Mouse (Mus musculus) adrenal gland, postnatal 10 days (tissue): Measurements from ENCODE around the gene Abca4. TPM values are rescaled to one million over a fixed set of nuclear protein-coding genes. Genes with fewer than 3 reads are reported as not detected.
A peak's percentile ranks its signal among the peaks of the same experiment; 100 is the strongest.

ENCODE experiments used
- DNase-seq: peaks from one replicate; pipeline ENCODE4 v3.0.0; 2021; ENCODE audit warnings: mixed read lengths
- total RNA-seq, 2 experiments: library from RNA; stranded (reverse); gene quantifications; 2 replicates each; pipeline ENCODE4 v1.2.3; 2021

Abca4 gene
- total RNA-seq, 2 experiments from 2014 or later: 1.8 to 2.7 TPM

DNA sequence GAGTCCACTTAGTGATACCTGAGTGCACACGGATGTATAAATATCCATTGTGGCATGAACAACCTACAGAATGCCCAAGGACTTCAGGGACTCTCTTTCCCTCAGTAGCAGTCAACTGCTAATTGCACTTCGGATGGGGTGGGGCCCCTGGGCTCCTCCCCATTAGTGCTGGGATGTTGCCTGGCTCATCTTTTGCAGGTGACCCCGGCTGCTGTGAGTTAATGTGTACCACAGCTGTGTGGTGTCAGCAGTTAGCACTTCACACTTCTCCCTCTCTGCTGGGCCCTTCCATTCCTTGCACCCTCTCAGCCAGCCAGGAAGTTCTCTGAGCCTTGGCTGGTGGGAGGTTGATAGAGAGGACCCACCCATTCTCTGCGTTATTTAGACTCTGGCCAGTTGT, 65.2 kb downstream of the Abca4 start:
- no peak for DNase-seq

DNA sequence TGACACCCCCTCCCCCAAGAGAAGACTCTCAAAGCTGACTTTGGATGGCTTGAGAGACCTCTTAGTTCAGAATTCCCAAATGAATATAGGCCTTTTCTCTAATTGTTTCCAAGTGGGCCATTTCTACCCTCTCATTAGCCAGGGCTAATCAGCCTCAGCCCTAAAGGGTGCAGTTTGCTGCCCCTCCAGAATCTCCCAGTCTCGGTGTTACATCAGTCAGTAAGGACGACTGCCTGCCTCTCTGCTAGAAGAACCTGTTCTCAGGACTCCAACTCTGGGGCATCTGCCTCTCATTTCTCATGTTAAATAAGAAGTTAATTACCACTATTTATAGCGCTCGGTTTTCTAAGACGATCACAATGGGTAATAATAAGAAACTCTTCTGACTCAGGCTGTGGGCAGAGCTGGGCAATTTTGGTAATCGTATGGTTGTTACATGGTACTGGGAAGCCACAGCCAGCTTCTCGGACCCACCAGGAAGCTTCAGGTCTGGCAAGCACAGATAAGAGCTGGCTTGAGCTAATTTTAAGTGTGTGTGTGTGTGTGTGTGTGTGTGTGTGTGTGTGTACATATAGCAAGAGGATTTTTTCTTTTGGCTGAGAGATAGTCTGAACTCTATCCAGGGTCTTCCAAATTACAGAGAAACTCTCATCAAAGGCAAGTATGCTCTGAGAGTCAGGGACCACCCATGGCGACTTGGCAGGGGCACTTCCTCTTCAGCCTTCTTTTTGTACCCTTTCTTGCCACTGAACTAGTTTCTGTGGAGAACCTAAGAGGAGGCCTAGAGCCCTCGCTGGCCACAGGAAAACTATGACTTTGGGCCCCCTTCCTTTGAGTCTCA, 67.1 kb downstream of the Abca4 start:
- DNase-seq: no peak

DNA sequence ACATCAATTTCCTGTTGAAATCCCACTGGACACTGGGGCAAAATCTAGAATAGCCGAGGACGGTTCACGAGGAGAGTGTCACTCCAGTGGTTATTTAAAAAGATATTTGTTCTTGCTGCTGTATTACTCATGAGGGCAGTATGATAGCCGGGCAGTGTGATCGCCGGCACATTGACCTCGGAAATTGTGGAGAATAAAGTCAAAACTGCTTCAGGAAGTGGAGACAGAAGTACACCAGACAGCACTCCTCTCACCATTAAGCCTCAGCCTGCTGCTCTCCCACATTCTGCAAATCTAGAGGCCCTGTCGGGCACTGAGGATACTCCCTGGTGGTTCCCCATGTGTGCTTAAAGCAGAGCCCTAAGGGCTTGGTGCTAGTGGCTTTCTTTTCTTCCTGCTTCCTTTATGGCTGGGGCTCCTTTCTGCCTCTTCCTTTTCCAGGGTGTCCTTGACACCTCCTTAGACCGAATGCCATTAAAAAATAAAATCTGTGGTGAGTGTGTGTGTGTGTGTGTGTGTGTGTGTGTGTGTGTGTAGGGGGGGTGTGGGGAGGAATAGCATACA, 74.5 kb downstream of the Abca4 start:
- DNase-seq: no peak

GRCm38 (mm10) chr3:122119733-122120132, 75.5 kb downstream of the Abca4 start:
- DNase-seq: no peak

- DNase-seq: peak; percentile 27
Measured at GRCm38 (mm10) chr3:122120217-122120616, 76.0 kb downstream of the Abca4 start.

DNA sequence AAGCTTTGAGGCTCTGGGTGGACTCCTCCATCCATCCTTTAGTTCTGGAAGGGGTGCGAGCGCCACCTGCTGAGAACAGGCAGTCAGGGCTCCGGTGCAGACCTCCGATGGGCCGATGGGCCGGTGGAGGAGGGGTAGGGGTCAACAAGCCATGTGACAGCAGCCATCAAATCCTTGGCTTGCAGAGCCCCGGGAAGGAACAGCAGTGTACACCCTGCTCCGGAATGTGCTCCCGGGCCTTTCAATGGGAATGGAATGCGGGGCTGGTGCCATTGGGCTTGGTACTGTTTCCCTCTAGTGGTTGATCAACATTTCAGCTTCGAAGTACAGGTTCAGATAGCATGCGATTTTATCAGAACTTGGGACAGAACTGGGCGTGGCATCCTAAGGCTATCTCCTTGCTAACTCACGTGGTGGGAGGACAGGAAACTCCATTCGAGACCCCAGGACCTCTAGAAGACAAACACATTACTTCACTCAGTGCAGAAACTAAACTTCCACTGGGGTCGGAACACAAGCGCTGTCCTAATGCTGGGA, 78.0 kb downstream of the Abca4 start:
- peak; percentile 93 for DNase-seq

- no peak for DNase-seq
Measured at GRCm38 (mm10) chr3:122122838-122123237, 78.6 kb downstream of the Abca4 start.

DNA sequence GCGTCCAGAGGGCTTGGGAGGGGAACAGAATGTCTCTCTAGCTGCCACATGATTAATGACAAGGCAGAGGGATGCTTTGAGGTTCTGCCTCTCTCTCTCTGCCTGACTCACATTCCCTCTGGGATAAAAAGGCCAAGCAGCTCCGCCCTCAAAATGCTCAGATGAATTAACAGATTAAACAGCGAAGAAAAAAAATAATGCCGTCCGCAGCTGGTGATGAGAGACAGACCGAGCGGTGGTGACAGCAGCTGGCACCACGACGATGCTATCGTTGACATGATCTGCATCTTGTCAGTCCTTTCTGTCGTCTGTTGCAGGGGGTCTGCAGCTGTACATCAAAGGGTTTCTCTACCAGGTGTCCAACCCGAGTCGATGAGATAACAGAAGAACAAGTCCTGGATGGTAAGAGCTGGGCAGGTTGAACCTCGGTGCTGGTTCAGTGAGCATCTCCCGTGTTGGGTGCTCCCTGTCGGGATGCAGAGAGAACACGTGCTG, 84.8 kb downstream of the Abca4 start:
- peak; percentile 12 for DNase-seq

GRCm38 (mm10) chr3:122130771-122131170, 86.5 kb downstream of the Abca4 start:
- peak; percentile 54 for DNase-seq

DNA sequence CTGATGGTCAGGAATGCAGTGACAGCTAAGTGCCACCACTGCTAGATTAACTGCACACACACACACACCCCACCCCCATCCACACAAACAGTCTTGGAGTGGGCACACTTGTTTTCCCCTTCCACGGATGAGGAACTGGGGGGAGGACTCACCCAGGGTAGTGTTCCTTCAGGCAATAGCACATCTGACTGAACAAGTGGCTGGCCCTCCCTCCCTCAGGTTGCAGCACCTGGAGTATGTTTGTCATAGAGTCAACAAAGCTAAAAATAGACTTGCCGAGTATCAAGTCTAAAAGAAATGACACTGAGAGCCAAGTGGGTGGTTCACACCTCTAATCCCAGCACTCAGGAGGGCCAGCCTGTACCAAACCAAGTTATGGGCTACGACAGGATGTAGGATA, 87.4 kb downstream of the Abca4 start:
- no peak for DNase-seq

GRCm38 (mm10) chr3:122133255-122133654, 89.0 kb downstream of the Abca4 start:
- no peak for DNase-seq

DNA sequence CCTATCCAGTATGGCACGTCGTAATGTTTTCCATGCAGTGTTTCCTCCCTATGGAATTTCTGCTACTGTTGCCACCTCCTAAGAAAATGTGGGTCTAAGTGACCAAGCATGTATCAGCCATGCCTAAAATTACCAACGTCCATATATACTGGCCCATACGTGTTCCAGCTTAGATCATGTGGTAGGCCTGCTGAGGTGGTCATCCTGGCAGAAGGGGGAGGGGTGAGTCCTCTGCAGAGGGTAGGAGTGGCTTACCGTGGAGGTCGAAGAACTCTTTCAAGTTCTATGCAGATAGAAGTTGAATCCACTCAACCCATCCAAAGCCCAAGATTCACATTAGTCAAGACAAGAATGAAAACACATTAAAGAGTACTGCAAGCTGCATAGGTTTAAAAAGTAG, 89.6 kb downstream of the Abca4 start:
- DNase-seq: no peak

GRCm38 (mm10) chr3:122140589-122141400, 96.6 kb downstream of the Abca4 start:
- DNase-seq: peak; percentile 76

GRCm38 (mm10) chr3:122142256-122142922, 98.1 kb downstream of the Abca4 start:
- DNase-seq: no peak

DNA sequence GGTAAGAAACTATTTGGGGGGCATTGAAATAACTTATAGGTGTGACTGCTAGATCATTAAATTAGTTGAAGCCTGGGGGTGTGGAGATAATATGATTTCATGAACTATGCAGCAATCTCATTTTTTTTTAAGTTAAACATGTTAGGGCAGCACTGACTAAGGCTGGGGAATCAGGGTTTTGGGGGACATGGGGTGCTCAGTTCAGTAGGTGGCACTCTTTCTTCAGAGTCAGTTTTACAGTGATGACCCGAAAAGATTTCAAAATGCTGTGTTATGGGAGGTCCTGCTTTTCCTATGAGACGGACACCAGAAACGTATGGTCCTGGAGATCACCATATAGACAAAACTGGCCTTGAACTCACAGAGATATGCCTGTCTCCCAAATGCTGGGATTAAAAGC, 99.2 kb downstream of the Abca4 start:
- no peak for DNase-seq

DNA sequence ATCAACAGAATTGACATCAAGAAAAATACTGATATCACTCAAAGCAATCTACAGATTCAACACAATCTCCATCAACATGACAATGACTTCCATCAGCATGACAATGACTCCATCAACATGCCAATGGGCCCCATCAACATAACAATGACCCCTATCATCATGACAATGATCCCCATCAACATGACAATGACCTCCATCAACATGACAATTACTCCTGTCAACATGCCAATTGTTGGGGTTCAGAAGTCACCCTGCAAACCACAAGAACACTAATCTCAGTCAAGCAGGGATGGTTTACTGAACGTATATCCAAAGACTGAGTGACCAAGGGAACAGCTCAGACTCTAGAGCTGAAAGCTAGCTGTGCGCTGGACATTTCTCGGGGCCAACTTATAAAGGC, 101.2 kb downstream of the Abca4 start:
- DNase-seq: no peak

- DNase-seq: no peak
Measured at GRCm38 (mm10) chr3:122150836-122151235, 106.6 kb downstream of the Abca4 start.

DNA sequence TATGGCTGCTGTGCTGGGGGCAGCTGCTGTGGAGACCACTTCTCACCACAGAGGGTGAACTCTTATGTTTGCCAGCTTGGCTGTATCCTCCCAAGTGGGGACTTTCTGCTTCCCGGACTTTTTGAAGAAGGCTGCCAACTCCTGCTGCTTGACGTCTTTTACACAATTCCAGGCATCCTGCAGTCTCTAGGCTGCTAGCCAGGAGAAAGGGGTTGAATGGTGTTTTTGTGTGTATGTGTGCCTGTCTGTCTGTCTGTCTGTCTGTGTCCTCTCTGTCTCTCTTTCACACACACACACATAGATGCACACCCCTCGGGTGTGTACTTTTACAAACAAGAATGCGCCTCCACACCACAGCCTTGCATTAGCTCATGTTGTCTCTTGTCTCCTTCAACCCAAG, 108.2 kb downstream of the Abca4 start:
- peak; percentile 41 for DNase-seq

GRCm38 (mm10) chr3:122154080-122154479, 109.8 kb downstream of the Abca4 start:
- DNase-seq: no peak

- no peak for DNase-seq
Measured at GRCm38 (mm10) chr3:122159447-122159846, 115.2 kb downstream of the Abca4 start.

DNA sequence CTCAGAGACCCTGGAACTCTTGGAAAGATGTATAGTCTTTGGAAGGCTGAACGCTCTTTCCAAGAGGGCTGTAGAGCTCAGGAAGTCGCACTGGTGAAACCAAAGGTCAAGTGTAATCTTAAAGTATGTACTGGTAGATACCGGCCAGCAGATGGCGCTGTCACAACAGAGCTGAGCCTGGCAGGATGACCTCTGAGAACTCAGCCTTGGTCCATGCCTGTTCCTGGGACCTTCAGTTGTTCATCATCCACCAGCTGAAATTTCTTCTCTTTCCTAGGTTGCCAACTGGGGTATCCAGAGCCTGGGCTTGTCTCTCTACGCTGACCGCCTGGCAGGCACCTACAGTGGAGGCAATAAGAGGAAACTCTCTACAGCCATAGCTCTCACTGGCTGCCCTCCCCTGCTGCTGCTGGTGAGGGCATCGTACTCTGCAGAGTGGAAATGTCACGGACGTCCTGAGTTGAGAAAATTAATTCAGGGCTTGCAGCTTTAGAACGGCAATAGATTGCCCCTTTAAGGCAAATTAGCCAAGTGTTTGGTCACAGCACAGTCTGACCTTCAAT, 125.5 kb downstream of the Abca4 start:
- peak; percentile 86 for DNase-seq
